Mouse (Mus musculus): ENCODE results near the gene Gapt. TPM values are rescaled to one million over a fixed set of nuclear protein-coding genes. Genes with fewer than 3 reads are reported as not detected.
"Not testable (repeated sequence)": the region's sequence is repeated elsewhere in the genome, so short reads cannot be mapped to it uniquely, and the experiment has no call there.

Gene Gapt
- polyA plus RNA-seq, 1 experiment from 2014 or later: 0.09 TPM

- ATAC-seq (ENCODE audit: low FRiP score) (no peak; the same call in 1 of the 2 replicates), DNase-seq (ENCODE audit: low spot score) (peak; percentile 50)
- H3K4me1 ChIP-seq (replicated peaks; ENCODE audit: control insufficient read depth, insufficient read depth, low read length): peaks cover 16% of the 10 kb centered on the region; the same call in 1 of the 2 replicates
- H3K9ac ChIP-seq: peak overlapping the region; percentile 97
- no peaks in the 10 kb centered on the region for H3K27me3 ChIP-seq (ENCODE audit: control insufficient read depth, insufficient read depth, low read length)
- peak overlapping the region; percentile 90 for H3K4me3 ChIP-seq (replicated peaks; ENCODE audit: low read length)
- peak overlapping the region; percentile 96 for H3K4me2 ChIP-seq (replicated peaks)
- peaks cover 35% of the 10 kb centered on the region for H3K36me3 ChIP-seq (replicated peaks; ENCODE audit: control insufficient read depth, insufficient read depth)
- H3K27ac ChIP-seq: peak overlapping the region; percentile 92
- peaks cover 11% of the 10 kb centered on the region for H3K9me3 ChIP-seq (ENCODE audit: control insufficient read depth, low read length)
- WGBS: under 1% methylated on average over 41 of the region's 41 CpGs
Measured at GRCm38 (mm10) chr13:110395179-110395794, 38.3 kb upstream of the Gapt start.

- Histone ChIP-seq H3K36me3 (replicated peaks; ENCODE audit: control insufficient read depth, insufficient read depth) (peaks cover 28% of the 10 kb centered on the region), H3K9me3 (ENCODE audit: control insufficient read depth, low read length) (peaks cover 14% of the 10 kb centered on the region), H3K4me3 (replicated peaks; ENCODE audit: low read length) (peak within 1 kb of the TSS; percentile 90), H3K9ac (peak within 1 kb of the TSS; percentile 97), H3K4me1 (replicated peaks; ENCODE audit: control insufficient read depth, insufficient read depth, low read length) (peaks cover 16% of the 10 kb centered on the region; the same call in 1 of the 2 replicates), H3K27me3 (ENCODE audit: control insufficient read depth, insufficient read depth, low read length) (no peaks in the 10 kb centered on the region), H3K4me2 (replicated peaks) (peak within 1 kb of the TSS; percentile 96), H3K27ac (peak within 1 kb of the TSS; percentile 92)
- DNase-seq (ENCODE audit: low spot score) (peak; percentile 94), ATAC-seq (ENCODE audit: low FRiP score) (peak; percentile 95)
- WGBS: under 1% methylated on average over 71 of the region's 71 CpGs
Measured at GRCm38 (mm10) chr13:110394291-110395178, 37.5 kb upstream of the Gapt start, which contains the start of gene Plk2. Gene Plk2, plus strand, starts transcription at chr13:110395046.

DNA sequence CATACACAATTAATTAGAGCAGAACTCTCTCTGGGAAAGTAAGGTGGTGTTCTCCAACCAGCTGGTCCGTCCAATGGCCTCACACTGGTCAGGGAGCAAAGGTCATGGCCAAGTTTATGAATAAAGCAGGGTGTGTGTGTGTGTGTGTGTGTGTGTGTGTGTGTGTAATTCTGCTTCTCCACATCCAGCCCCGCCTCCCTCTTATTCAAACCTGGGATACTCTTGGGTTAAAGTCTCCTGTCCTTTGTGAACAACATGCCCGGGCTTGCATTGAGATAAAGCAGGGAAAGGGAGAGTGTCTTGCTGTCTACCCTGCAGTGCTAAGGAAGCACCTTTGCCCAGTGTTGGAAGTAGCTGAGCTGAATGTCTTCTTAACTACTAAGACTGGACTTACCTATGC, 35.6 kb upstream of the Gapt start:
- DNase-seq (ENCODE audit: low spot score) (no peak), ATAC-seq (ENCODE audit: low FRiP score) (no peak)
- Histone ChIP-seq H3K4me1 (replicated peaks; ENCODE audit: control insufficient read depth, insufficient read depth, low read length) (peaks cover 10% of the 10 kb centered on the region; the same call in 1 of the 2 replicates), H3K9ac (no peak overlapping the region), H3K27ac (no peak overlapping the region), H3K4me2 (replicated peaks) (no peak overlapping the region), H3K27me3 (ENCODE audit: control insufficient read depth, insufficient read depth, low read length) (no peaks in the 10 kb centered on the region), H3K9me3 (ENCODE audit: control insufficient read depth, low read length) (peaks cover 14% of the 10 kb centered on the region; the same call in 1 of the 2 replicates), H3K36me3 (replicated peaks; ENCODE audit: control insufficient read depth, insufficient read depth) (peaks cover 9% of the 10 kb centered on the region; the same call in 1 of the 2 replicates), H3K4me3 (replicated peaks; ENCODE audit: low read length) (no peak overlapping the region)
- WGBS: 49% methylated on average over 3 of the region's 3 CpGs

- Histone ChIP-seq H3K4me3 (replicated peaks; ENCODE audit: low read length) (no peak overlapping the region), H3K9me3 (ENCODE audit: control insufficient read depth, low read length) (peaks cover 14% of the 10 kb centered on the region; the same call in 1 of the 2 replicates), H3K9ac (no peak overlapping the region), H3K4me1 (replicated peaks; ENCODE audit: control insufficient read depth, insufficient read depth, low read length) (peaks cover 6% of the 10 kb centered on the region; the same call in 1 of the 2 replicates), H3K27ac (no peak overlapping the region), H3K36me3 (replicated peaks; ENCODE audit: control insufficient read depth, insufficient read depth) (peaks cover 5% of the 10 kb centered on the region; the same call in 1 of the 2 replicates), H3K4me2 (replicated peaks) (no peak overlapping the region), H3K27me3 (ENCODE audit: control insufficient read depth, insufficient read depth, low read length) (no peaks in the 10 kb centered on the region)
- WGBS: 20% methylated on average over 8 of the region's 8 CpGs
- DNase-seq (ENCODE audit: low spot score) (peak; percentile 94), ATAC-seq (ENCODE audit: low FRiP score) (no peak)
Measured at GRCm38 (mm10) chr13:110392210-110392609, 35.2 kb upstream of the Gapt start.

- Histone ChIP-seq H3K27me3 (ENCODE audit: control insufficient read depth, insufficient read depth, low read length) (no peaks in the 10 kb centered on the region), H3K4me3 (replicated peaks; ENCODE audit: low read length) (no peak overlapping the region), H3K9ac (no peak overlapping the region), H3K9me3 (ENCODE audit: control insufficient read depth, low read length) (peaks cover 8% of the 10 kb centered on the region; the same call in 1 of the 2 replicates), H3K4me2 (replicated peaks) (no peak overlapping the region), H3K36me3 (replicated peaks; ENCODE audit: control insufficient read depth, insufficient read depth) (no peaks in the 10 kb centered on the region), H3K27ac (no peak overlapping the region), H3K4me1 (replicated peaks; ENCODE audit: control insufficient read depth, insufficient read depth, low read length) (no peaks in the 10 kb centered on the region)
- WGBS: 79% methylated on average over 6 of the region's 6 CpGs
- ATAC-seq (ENCODE audit: low FRiP score) (no peak), DNase-seq (ENCODE audit: low spot score) (no peak)
Measured at GRCm38 (mm10) chr13:110384514-110384913, 27.5 kb upstream of the Gapt start.

- no peak overlapping the region for H3K9ac ChIP-seq
- DNase-seq (ENCODE audit: low spot score) (peak; percentile 93), ATAC-seq (ENCODE audit: low FRiP score) (peak; percentile 64; the same call in 1 of the 2 replicates)
- H3K4me2 ChIP-seq (replicated peaks): no peak overlapping the region
- no peak overlapping the region for H3K27ac ChIP-seq
- no peaks in the 10 kb centered on the region for H3K27me3 ChIP-seq (ENCODE audit: control insufficient read depth, insufficient read depth, low read length)
- H3K4me1 ChIP-seq (replicated peaks; ENCODE audit: control insufficient read depth, insufficient read depth, low read length): no peaks in the 10 kb centered on the region
- no peaks in the 10 kb centered on the region for H3K9me3 ChIP-seq (ENCODE audit: control insufficient read depth, low read length)
- no peak overlapping the region for H3K4me3 ChIP-seq (replicated peaks; ENCODE audit: low read length)
- 21% methylated on average over 5 of the region's 5 CpGs for WGBS
- H3K36me3 ChIP-seq (replicated peaks; ENCODE audit: control insufficient read depth, insufficient read depth): no peaks in the 10 kb centered on the region
Measured at GRCm38 (mm10) chr13:110382447-110382901, 25.5 kb upstream of the Gapt start.

DNA sequence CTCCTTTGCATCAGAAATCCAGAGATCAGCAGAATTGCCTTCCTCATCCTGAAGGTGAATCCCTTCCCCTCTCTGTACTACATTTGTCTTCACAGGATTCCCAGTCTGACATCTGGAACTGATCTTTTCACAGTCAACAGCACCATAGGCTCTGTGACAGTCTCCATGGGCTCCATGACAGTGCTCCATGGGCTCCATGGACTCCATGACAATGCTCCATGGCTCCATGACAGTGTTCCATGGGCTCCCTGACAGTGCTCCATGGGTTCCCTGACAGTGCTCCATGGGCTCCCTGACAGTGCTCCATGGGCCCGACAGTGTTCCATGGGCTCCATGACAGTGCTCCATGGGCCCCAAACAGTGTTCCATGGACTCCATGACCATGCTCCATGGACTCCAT, 12.7 kb upstream of the Gapt start:
- no peaks in the 10 kb centered on the region for H3K9me3 ChIP-seq (ENCODE audit: control insufficient read depth, low read length)
- H3K4me3 ChIP-seq (replicated peaks; ENCODE audit: low read length): no peak overlapping the region
- WGBS: 100% methylated on average over 1 of the region's 1 CpGs
- no peaks in the 10 kb centered on the region for H3K36me3 ChIP-seq (replicated peaks; ENCODE audit: control insufficient read depth, insufficient read depth)
- H3K27me3 ChIP-seq (ENCODE audit: control insufficient read depth, insufficient read depth, low read length): no peaks in the 10 kb centered on the region
- H3K9ac ChIP-seq: no peak overlapping the region
- ATAC-seq (ENCODE audit: low FRiP score): no peak
- H3K4me2 ChIP-seq (replicated peaks): no peak overlapping the region
- no peak overlapping the region for H3K27ac ChIP-seq
- H3K4me1 ChIP-seq (replicated peaks; ENCODE audit: control insufficient read depth, insufficient read depth, low read length): no peaks in the 10 kb centered on the region
- DNase-seq (ENCODE audit: low spot score): no peak

DNA sequence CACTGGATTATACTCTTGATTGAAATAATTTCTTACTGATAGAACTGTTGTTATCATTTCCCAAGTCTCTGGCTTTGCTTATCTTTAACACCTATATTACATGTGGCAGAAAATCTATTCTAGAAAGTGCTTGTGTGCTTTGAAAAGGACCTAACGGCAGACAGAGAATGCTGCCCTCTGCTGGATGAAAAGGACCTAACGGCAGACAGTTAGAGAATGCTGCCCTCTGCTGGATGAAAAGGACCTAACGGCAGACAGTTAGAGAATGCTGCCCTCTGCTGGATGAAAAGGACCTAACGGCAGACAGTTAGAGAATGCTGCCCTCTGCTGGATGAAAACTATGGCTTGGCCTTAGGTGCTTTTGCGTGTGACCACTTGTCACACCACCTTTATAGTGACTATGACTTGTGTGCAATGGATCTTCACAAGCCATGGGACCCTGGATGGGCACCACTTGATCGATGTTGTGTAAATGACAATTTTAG, 11.6 kb upstream of the Gapt start:
- not testable (repeated sequence) for H3K4me2 ChIP-seq (replicated peaks); H3K27me3 ChIP-seq (ENCODE audit: control insufficient read depth, insufficient read depth, low read length); H3K4me3 ChIP-seq (replicated peaks; ENCODE audit: low read length); H3K36me3 ChIP-seq (replicated peaks; ENCODE audit: control insufficient read depth, insufficient read depth); H3K9ac ChIP-seq; H3K9me3 ChIP-seq (ENCODE audit: control insufficient read depth, low read length); H3K4me1 ChIP-seq (replicated peaks; ENCODE audit: control insufficient read depth, insufficient read depth, low read length); H3K27ac ChIP-seq
- WGBS: 50% methylated on average over 6 of the region's 6 CpGs
- peak; percentile 74; the same call in 1 of the 2 replicates for ATAC-seq (ENCODE audit: low FRiP score)
- peak; percentile 74 for DNase-seq (ENCODE audit: low spot score)

Data from hindbrain, embryonic 14.5 days (tissue).